ENCODE assay signal across 21 mouse cellular contexts in genomic region chr12:91931586-91931985, GRCm38 (mm10).
"Had no signal": no experiment of that assay in that cellular context is flagged by ENCODE, and none has a peak within 500 bp of the region (broad histone marks: within the 10 kb centered on the region; RNA-seq: fewer than 3 reads in every experiment).

No protein-coding gene starts in this region.

- H3K4me1 ChIP-seq: heart, embryonic 13.5 days; heart, embryonic 15.5 days; hindbrain, embryonic 13.5 days; hindbrain, embryonic 15.5 days; kidney, embryonic 15.5 days had no signal

- ATAC-seq: forebrain, postnatal 0 days; hindbrain, postnatal 0 days had no signal

- H3K27ac ChIP-seq: heart, embryonic 13.5 days; heart, embryonic 15.5 days; hindbrain, embryonic 13.5 days; hindbrain, embryonic 15.5 days; hindbrain, postnatal 0 days; kidney, embryonic 15.5 days; limb, embryonic 13.5 days; limb, embryonic 15.5 days; liver, embryonic 14.5 days had no signal

- H3K9ac ChIP-seq: forebrain, postnatal 0 days; heart, embryonic 13.5 days; heart, embryonic 15.5 days; hindbrain, embryonic 13.5 days; hindbrain, embryonic 15.5 days; kidney, embryonic 15.5 days; limb, embryonic 13.5 days; limb, embryonic 15.5 days; liver, embryonic 14.5 days had no signal

- H3K27me3 ChIP-seq: heart, embryonic 13.5 days; heart, embryonic 15.5 days; hindbrain, embryonic 13.5 days; hindbrain, embryonic 15.5 days; kidney, embryonic 15.5 days; limb, embryonic 15.5 days had no signal

- H3K9me3 ChIP-seq: heart, embryonic 13.5 days; heart, embryonic 15.5 days; hindbrain, embryonic 13.5 days; hindbrain, embryonic 15.5 days; kidney, embryonic 15.5 days; limb, embryonic 13.5 days; limb, embryonic 15.5 days had no signal

- H3K4me3 ChIP-seq: heart, embryonic 13.5 days; heart, embryonic 15.5 days; hindbrain, embryonic 13.5 days; hindbrain, embryonic 15.5 days; kidney, embryonic 15.5 days; limb, embryonic 13.5 days; limb, embryonic 15.5 days had no signal

- H3K4me2 ChIP-seq: heart, embryonic 13.5 days; heart, embryonic 15.5 days; hindbrain, embryonic 13.5 days; hindbrain, embryonic 15.5 days; kidney, embryonic 15.5 days; limb, embryonic 13.5 days; limb, embryonic 15.5 days had no signal

- H3K36me3 ChIP-seq: heart, embryonic 13.5 days; heart, embryonic 15.5 days; hindbrain, embryonic 13.5 days; hindbrain, embryonic 15.5 days; kidney, embryonic 15.5 days; limb, embryonic 13.5 days; limb, embryonic 15.5 days had no signal

- DNase-seq: forebrain, postnatal 0 days; gastrocnemius, postnatal 14 days; gastrocnemius, postnatal 36 days; heart, adult 18-20 months; kidney, adult 11 months; kidney, adult 2 months; kidney, adult 9 months; kidney, postnatal 10 days; kidney, postnatal 36 days; layer of hippocampus, adult 9-11 months; layer of hippocampus, postnatal 36 days; left cerebral cortex, postnatal 4 days had no signal
